Mouse (Mus musculus): ENCODE data around the gene Zfp990. TPM values are rescaled to one million over a fixed set of nuclear protein-coding genes. Genes with fewer than 3 reads are reported as not detected.

Zfp990 gene
- not detected for polyA plus RNA-seq (2014; fragmentation: Illumina TruSeq; extraction: RNeasy Lipid Tissue Mini Kit (QIAGEN cat#74804); ENCODE audit: low read depth, low replicate concordance)

DNA sequence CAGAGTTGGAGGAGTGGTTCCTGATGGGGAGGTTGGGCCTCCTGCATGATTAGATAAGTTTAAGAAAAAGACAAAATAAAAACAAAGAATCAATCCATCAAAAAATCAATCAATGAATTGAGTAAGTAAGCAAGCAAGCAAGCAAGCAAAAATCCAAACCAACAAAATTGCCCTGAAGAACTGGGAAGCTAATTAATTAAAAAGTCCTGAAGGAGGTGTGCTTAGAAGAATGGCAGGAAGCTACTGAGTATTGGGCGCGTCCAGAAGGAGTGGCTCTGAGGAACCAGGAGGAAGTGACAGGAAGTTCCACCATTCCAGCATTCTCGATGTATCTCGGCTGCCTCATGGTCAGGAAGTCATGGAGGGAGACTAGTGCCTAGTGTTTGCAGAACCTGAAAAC lies at the start of gene Zfp990:
Zfp990 (plus strand) TSS at position 301 of the 400 bp plus-strand sequence.

DNA sequence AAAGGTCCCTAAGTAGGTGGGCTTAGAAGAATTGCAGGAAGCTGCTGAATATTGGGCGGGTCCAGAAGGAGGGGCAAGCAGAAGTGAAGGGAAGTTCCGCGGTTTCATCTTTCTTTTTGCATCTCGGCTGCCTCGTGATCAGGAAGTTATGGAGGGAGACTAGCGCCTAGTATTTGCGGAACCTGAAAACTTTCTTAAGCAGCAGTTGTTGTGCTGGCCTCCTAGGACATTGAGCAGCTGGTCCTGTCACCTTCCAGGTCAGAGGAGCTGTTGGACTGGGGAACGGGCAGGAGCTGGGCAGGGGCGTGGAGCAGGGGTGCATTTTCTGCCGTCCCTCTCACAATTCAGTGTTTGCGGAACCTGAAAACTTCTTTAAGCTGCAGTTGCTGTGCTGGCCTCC lies 74.5 kb downstream of the Zfp990 start, which contains the start of gene Gm13212:
Gm13212 (plus strand) TSS at position 89 of the 400 bp plus-strand sequence.

Other genes with a start within 250 kb of the Zfp990 start
- gene Tnfrsf8, start 195.6 kb upstream of the Zfp990 start, polyA plus RNA-seq (2014; fragmentation: Illumina TruSeq; extraction: RNeasy Lipid Tissue Mini Kit (QIAGEN cat#74804); ENCODE audit: low read depth, low replicate concordance) = 0.36 TPM
- 2.2 TPM for gene Gm13212, start 74.4 kb downstream of the Zfp990 start, polyA plus RNA-seq (2014; fragmentation: Illumina TruSeq; extraction: RNeasy Lipid Tissue Mini Kit (QIAGEN cat#74804); ENCODE audit: low read depth, low replicate concordance)
- gene Zfp980, start 159.9 kb downstream of the Zfp990 start, polyA plus RNA-seq (2014; fragmentation: Illumina TruSeq; extraction: RNeasy Lipid Tissue Mini Kit (QIAGEN cat#74804); ENCODE audit: low read depth, low replicate concordance) = not detected

All from adipose tissue, adult 10 weeks (tissue).